Mouse (Mus musculus) heart, embryonic 15.5 days (tissue): Measurements from ENCODE around the gene Ptrhd1. TPM values are rescaled to one million over a fixed set of nuclear protein-coding genes. Genes with fewer than 3 reads are reported as not detected.

Experiments
- ATAC-seq: fragments of 200-750 bp; cut with Nextera tagmentation; replicated peaks from 2 replicates; pipeline ENCODE4 v1.8.0; 2017; ENCODE audit warnings: low read depth, moderate TSS enrichment; ENCODE audit not compliant: insufficient number of reproducible peaks, insufficient read depth, low FRiP score
- H3K27ac ChIP-seq: fragments of 300-500 bp; sonication (generic); 2 replicates; pipeline ENCODE4 v1.5.1; 2015; ENCODE audit warnings: mild to moderate bottlenecking, inconsistent platforms
- H3K27me3 ChIP-seq: fragments of 300-500 bp; sonication (generic); 2 replicates; pipeline ENCODE4 v1.6.1; 2015; ENCODE audit warnings: inconsistent platforms
- H3K36me3 ChIP-seq: fragments of 300-500 bp; sonication (generic); 2 replicates; pipeline ENCODE4 v1.6.1; 2015; ENCODE audit warnings: mild to moderate bottlenecking, inconsistent platforms
- H3K4me1 ChIP-seq: fragments of 300-500 bp; sonication (generic); replicated peaks from 2 replicates; pipeline ENCODE4 v1.6.1; 2015; ENCODE audit warnings: inconsistent platforms
- H3K4me2 ChIP-seq: fragments of 300-500 bp; sonication (generic); 2 replicates; pipeline ENCODE4 v1.6.1; 2015; ENCODE audit warnings: inconsistent platforms, mild to moderate bottlenecking, moderate library complexity
- H3K4me3 ChIP-seq: fragments of 300-500 bp; sonication (generic); 2 replicates; pipeline ENCODE4 v1.5.1; 2015; ENCODE audit warnings: mild to moderate bottlenecking, inconsistent platforms
- H3K9ac ChIP-seq: fragments of 300-500 bp; sonication (generic); 2 replicates; pipeline ENCODE4 v1.6.1; 2015; ENCODE audit warnings: mild to moderate bottlenecking, inconsistent platforms
- H3K9me3 ChIP-seq: fragments of 300-500 bp; sonication (generic); replicated peaks from 2 replicates; pipeline ENCODE4 v1.6.1; 2016; ENCODE audit warnings: inconsistent platforms
- WGBS: fragments of 180-500 bp; shearing (Covaris S2); methylation state at CpG from one replicate; pipeline ENCODE4 v1.1.7; 2015; ENCODE audit warnings: mixed read lengths; 5-methylcytosine and 5-hydroxymethylcytosine counted together
- polyA plus RNA-seq: library from polyadenylated mRNA; unstranded; fragments of >200 nt; fragmentation: Nextera tagmentation; extraction: Ambion mirVana; gene quantifications from 2 replicates; pipeline ENCODE4 v1.2.1, GENCODE M21; 2015

The Ptrhd1 gene
- polyA plus RNA-seq, result 5.6 and 6.6 TPM in 2 replicates

- Histone ChIP-seq H3K27me3 (no peaks in the 10 kb centered on the region), H3K9ac (peak within 1 kb of the TSS; percentile 75), H3K4me3 (peak within 1 kb of the TSS; percentile 83), H3K4me2 (peak within 1 kb of the TSS; percentile 71), H3K9me3 (no peaks in the 10 kb centered on the region), H3K27ac (peak within 1 kb of the TSS; percentile 98), H3K36me3 (peaks cover 4% of the 10 kb centered on the region; the same call in 1 of the 2 replicates), H3K4me1 (peaks cover 14% of the 10 kb centered on the region)
- under 1% methylated on average over 50 of the region's 50 CpGs for WGBS
- peak; percentile 96 for ATAC-seq
These were observed at the start of gene Ptrhd1, which contains the start of gene Cenpo for GRCm38 (mm10) chr12:4233572-4234508. TSS of gene Ptrhd1 (plus strand) at chr12:4234027. TSS of gene Cenpo (minus strand) at chr12:4234294.

- Histone ChIP-seq H3K4me3 (no peak overlapping the region), H3K36me3 (no peaks in the 10 kb centered on the region), H3K9ac (no peak overlapping the region), H3K27ac (no peak overlapping the region), H3K9me3 (no peaks in the 10 kb centered on the region), H3K27me3 (no peaks in the 10 kb centered on the region), H3K4me2 (no peak overlapping the region), H3K4me1 (peaks cover 13% of the 10 kb centered on the region)
- no peak for ATAC-seq
- WGBS, result 61% methylated on average over 2 of the region's 2 CpGs
These were observed 49.2 kb upstream of the Ptrhd1 start for GRCm38 (mm10) chr12:4184648-4185047.

DNA sequence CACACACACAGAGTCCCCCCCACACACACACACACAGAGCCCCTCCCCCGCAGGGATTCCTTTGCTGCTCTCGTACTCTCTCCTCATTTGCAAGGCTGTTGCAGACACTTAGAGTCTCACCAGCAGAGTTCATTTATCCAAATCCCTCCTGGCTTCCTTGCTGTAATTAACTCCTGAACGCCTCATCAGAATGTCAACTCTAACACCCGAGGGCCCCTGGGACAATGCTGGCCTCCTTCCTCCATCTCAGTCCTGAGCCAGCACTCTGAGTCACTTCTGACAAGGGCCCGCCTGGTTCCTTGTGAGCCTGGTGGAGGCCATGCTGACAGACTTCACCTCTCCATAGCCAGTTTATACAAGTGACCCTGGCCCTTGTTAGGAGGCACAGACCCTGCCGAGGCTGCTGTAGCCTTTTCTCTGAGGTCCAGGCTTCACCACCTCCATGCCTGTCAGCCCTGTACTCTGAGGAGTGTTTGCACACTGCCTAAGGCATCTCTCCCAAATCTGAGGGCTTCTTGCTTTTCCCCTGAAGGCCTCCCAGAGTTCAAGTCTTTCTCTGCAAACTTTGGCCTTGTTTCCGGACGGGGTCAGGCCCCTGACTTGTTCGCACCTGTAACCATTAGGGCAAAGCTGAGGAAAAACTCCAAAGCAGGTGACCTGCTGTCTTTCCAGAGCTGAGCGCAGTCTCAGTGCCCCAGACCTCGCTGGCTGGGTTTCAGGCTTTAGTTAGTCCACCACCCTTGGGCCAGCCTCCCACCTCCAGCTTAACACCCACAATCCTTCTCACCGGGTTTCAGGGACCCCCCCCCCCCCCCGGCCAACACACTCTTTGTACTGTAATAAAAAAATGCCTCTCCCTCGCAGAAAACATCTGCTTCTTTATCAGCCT is 45.4 kb upstream of the Ptrhd1 start:
- no peak overlapping the region for H3K9ac ChIP-seq
- H3K4me2 ChIP-seq, result no peak overlapping the region
- H3K9me3 ChIP-seq, result no peaks in the 10 kb centered on the region
- H3K4me1 ChIP-seq, result peaks cover 27% of the 10 kb centered on the region
- 41% methylated on average over 14 of the region's 14 CpGs for WGBS
- no peaks in the 10 kb centered on the region for H3K27me3 ChIP-seq
- H3K27ac ChIP-seq, result no peak overlapping the region; the same call in 1 of the 2 replicates
- H3K36me3 ChIP-seq, result no peaks in the 10 kb centered on the region
- peak; percentile 58 for ATAC-seq
- no peak overlapping the region for H3K4me3 ChIP-seq

GRCm38 (mm10) chr12:4189060-4189447 is 44.8 kb upstream of the Ptrhd1 start:
- 50% methylated on average over 5 of the region's 5 CpGs for WGBS
- ATAC-seq, result no peak
- Histone ChIP-seq H3K4me2 (no peak overlapping the region), H3K36me3 (no peaks in the 10 kb centered on the region), H3K4me1 (peaks cover 34% of the 10 kb centered on the region), H3K9ac (no peak overlapping the region), H3K27me3 (no peaks in the 10 kb centered on the region), H3K27ac (peak overlapping the region; percentile 12; the same call in 1 of the 2 replicates), H3K9me3 (no peaks in the 10 kb centered on the region), H3K4me3 (no peak overlapping the region)

GRCm38 (mm10) chr12:4192514-4192913 is 41.3 kb upstream of the Ptrhd1 start:
- H3K4me1 ChIP-seq, result peaks cover 34% of the 10 kb centered on the region
- H3K4me2 ChIP-seq, result no peak overlapping the region
- no peaks in the 10 kb centered on the region for H3K36me3 ChIP-seq
- WGBS, result 62% methylated on average over 6 of the region's 6 CpGs
- no peak overlapping the region for H3K4me3 ChIP-seq
- H3K27ac ChIP-seq, result no peak overlapping the region
- ATAC-seq, result no peak
- no peaks in the 10 kb centered on the region for H3K27me3 ChIP-seq
- H3K9me3 ChIP-seq, result no peaks in the 10 kb centered on the region
- H3K9ac ChIP-seq, result no peak overlapping the region

- H3K4me3 ChIP-seq, result no peak overlapping the region
- H3K9ac ChIP-seq, result no peak overlapping the region
- WGBS, result 56% methylated on average over 10 of the region's 10 CpGs
- H3K4me2 ChIP-seq, result no peak overlapping the region
- ATAC-seq, result no peak
- H3K27ac ChIP-seq, result no peak overlapping the region
- peaks cover 32% of the 10 kb centered on the region for H3K4me1 ChIP-seq
- no peaks in the 10 kb centered on the region for H3K27me3 ChIP-seq
- H3K36me3 ChIP-seq, result no peaks in the 10 kb centered on the region
- H3K9me3 ChIP-seq, result no peaks in the 10 kb centered on the region
These were observed 40.6 kb upstream of the Ptrhd1 start for GRCm38 (mm10) chr12:4193025-4193740.

- WGBS, result 92% methylated on average over 14 of the region's 14 CpGs
- Histone ChIP-seq H3K4me1 (peaks cover 21% of the 10 kb centered on the region), H3K4me2 (no peak overlapping the region), H3K4me3 (no peak overlapping the region), H3K9me3 (no peaks in the 10 kb centered on the region), H3K36me3 (no peaks in the 10 kb centered on the region), H3K27me3 (no peaks in the 10 kb centered on the region), H3K27ac (no peak overlapping the region), H3K9ac (no peak overlapping the region)
- ATAC-seq, result no peak
These were observed 39.2 kb upstream of the Ptrhd1 start for GRCm38 (mm10) chr12:4194643-4195042.

- H3K4me3 ChIP-seq, result no peak overlapping the region
These were observed 35.1 kb upstream of the Ptrhd1 start for GRCm38 (mm10) chr12:4198702-4199101.

GRCm38 (mm10) chr12:4199271-4199670 is 34.6 kb upstream of the Ptrhd1 start:
- no peaks in the 10 kb centered on the region for H3K9me3 ChIP-seq
- H3K27me3 ChIP-seq, result no peaks in the 10 kb centered on the region
- no peaks in the 10 kb centered on the region for H3K36me3 ChIP-seq
- no peak overlapping the region for H3K4me3 ChIP-seq
- WGBS, result 91% methylated on average over 11 of the region's 11 CpGs
- H3K9ac ChIP-seq, result no peak overlapping the region
- H3K4me1 ChIP-seq, result no peaks in the 10 kb centered on the region
- H3K4me2 ChIP-seq, result no peak overlapping the region
- no peak overlapping the region for H3K27ac ChIP-seq
- ATAC-seq, result no peak

More at GRCm38 (mm10) chr12:4198702-4199101, 35.1 kb upstream of the Ptrhd1 start:
- Histone ChIP-seq H3K9me3 (no peaks in the 10 kb centered on the region), H3K27me3 (no peaks in the 10 kb centered on the region), H3K4me1 (peaks cover 4% of the 10 kb centered on the region), H3K4me2 (no peak overlapping the region), H3K9ac (no peak overlapping the region), H3K36me3 (no peaks in the 10 kb centered on the region), H3K27ac (no peak overlapping the region)
- 76% methylated on average over 4 of the region's 4 CpGs for WGBS
- ATAC-seq, result no peak

- Histone ChIP-seq H3K36me3 (no peaks in the 10 kb centered on the region), H3K9ac (no peak overlapping the region), H3K4me3 (no peak overlapping the region), H3K27ac (no peak overlapping the region), H3K27me3 (no peaks in the 10 kb centered on the region), H3K4me2 (no peak overlapping the region), H3K9me3 (no peaks in the 10 kb centered on the region), H3K4me1 (no peaks in the 10 kb centered on the region)
- whole genome bisulfite sequencing, result 79% methylated on average over 13 of the region's 13 CpGs
- no peak for ATAC-seq
These were observed 32.2 kb upstream of the Ptrhd1 start for GRCm38 (mm10) chr12:4201454-4202200.
